Mouse (Mus musculus): ENCODE measurements around the gene Rmnd5b. TPM values are rescaled to one million over a fixed set of nuclear protein-coding genes. Genes with fewer than 3 reads are reported as not detected.
A peak's percentile ranks its signal among the peaks of the same experiment; 100 is the strongest.

The Rmnd5b gene
- polyA plus RNA-seq, 1 experiment from 2014 or later: 82.7 TPM

DNA sequence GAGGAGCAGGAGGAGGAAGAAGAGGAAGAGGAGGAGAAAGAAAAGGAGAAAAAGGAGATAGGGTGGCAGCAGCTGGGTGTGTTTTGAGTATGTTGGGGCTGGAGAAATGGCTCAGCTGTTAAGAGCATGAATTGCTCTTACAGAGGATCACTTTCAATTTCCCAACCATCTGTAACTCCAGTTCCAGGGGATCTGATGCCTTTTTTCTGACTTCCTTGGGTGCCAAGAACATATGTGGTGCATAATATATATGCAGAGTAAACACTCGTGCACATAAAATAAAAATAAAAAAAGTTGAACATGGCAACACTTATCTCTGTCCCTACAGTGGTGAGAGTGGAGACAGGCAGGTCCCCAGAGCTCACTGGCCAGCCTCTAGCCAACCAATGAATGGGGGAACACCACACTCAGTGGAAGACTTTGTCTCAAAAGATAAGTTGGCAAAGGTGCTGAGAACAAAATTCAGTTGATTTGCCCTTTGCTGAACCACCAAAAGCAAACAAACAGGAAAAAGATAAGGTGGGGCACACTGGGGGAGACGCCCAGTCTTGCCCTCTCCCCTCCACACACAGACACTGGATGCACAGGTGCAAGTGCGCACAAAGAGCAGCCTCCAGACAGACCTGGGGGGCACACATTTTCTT lies 26.3 kb downstream of the Rmnd5b start:
- Histone ChIP-seq H3K9me3 (replicated peaks; ENCODE audit: control insufficient read depth, low read length, poor library complexity, severe bottlenecking) (no peaks in the 10 kb centered on the region), H3K4me2 (ENCODE audit: low read length) (no peak overlapping the region), H3K36me3 (ENCODE audit: control insufficient read depth, insufficient read depth, low read length) (no peaks in the 10 kb centered on the region; the same call in 1 of the 2 replicates), H3K27ac (ENCODE audit: low read length) (no peak overlapping the region), H3K4me1 (ENCODE audit: control insufficient read depth, insufficient read depth, low read length) (peaks cover 16% of the 10 kb centered on the region), H3K9ac (ENCODE audit: low read depth, low read length) (no peak overlapping the region), H3K4me3 (ENCODE audit: low read depth, low read length) (no peak overlapping the region), H3K27me3 (ENCODE audit: control insufficient read depth, insufficient read depth, low read depth, low read length) (no peaks in the 10 kb centered on the region)
- ATAC-seq: no peak
- 86% methylated on average over 3 of the region's 3 CpGs for WGBS

DNA sequence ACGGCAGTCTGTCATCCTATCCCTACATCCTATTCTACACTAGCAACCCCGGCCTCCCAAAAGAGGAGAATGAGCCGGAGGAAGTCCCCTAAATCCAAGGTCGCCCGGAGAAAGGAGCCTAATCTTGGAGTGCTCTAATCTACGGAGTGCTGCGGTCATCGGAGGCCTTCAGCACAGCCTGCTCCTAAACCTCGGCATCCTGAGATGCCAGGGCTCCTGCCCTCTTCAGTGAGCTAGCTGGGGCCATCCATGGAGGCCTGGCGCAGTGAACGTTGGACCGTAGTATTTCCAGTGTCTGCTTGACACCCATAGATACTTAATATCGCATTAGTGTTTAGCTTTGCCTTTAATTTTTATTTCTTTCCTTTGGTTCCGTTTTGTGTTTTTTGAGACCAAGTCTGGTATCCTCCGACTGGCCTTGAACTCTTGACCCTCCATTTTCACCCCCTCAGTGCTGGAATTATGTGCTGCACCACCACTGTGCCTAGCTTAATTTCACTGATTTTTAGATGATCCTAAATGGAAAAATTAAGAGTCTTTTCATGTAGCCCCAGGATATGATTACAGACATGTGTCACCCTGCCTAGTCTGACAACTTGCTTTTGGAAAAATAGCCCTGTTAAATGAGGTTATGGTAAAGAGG lies 28.5 kb downstream of the Rmnd5b start:
- peak; percentile 71 for ATAC-seq
- Histone ChIP-seq H3K27me3 (ENCODE audit: control insufficient read depth, insufficient read depth, low read depth, low read length) (no peaks in the 10 kb centered on the region), H3K4me3 (ENCODE audit: low read depth, low read length) (peak overlapping the region; percentile 91), H3K4me1 (ENCODE audit: control insufficient read depth, insufficient read depth, low read length) (peaks cover 29% of the 10 kb centered on the region), H3K9ac (ENCODE audit: low read depth, low read length) (peak overlapping the region; percentile 99), H3K9me3 (replicated peaks; ENCODE audit: control insufficient read depth, low read length, poor library complexity, severe bottlenecking) (no peaks in the 10 kb centered on the region), H3K36me3 (ENCODE audit: control insufficient read depth, insufficient read depth, low read length) (peaks cover 16% of the 10 kb centered on the region), H3K4me2 (ENCODE audit: low read length) (peak overlapping the region; percentile 86), H3K27ac (ENCODE audit: low read length) (peak overlapping the region; percentile 96)
- 8% methylated on average over 15 of the region's 15 CpGs for WGBS

DNA sequence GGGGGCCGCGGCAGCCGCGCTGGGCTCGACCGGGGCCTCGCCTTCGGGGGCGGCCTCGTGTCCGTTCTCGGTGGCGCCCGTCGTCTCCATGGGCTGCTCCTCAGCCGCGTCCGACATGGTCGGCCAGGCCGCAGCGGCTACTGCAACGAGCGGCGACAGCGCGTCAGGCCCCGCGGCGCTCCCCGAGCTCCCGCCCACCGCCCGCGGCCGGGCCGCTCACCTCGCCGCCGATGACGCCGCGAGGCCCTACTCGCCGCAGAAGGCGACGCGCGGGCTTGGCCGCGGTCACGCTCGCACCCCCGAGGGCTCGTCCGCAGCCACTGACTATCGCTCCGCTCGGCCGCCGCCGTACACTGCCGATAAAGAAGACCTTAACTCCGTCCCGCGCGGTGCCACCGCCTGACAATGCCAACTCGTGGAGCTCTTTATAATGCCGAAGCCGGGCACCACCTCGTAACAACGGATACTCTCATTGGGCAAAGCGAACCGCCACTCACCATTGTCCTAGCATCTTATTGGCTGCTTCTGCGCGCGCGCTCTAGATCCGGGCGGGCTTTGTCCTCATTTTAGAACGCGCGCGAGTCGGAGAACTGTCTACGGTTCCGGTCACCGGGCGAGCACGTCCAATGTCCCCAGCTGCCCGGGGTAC lies 29.1 kb downstream of the Rmnd5b start, which contains the start of gene Hnrnpab:
Gene Hnrnpab (minus strand): TSS at position 401 of the 649 bp plus-strand sequence.
- ATAC-seq: peak; percentile 97
- WGBS: under 1% methylated on average over 83 of the region's 91 CpGs
- H3K4me3 ChIP-seq (ENCODE audit: low read depth, low read length): peak within 1 kb of the TSS; percentile 91
- no peaks in the 10 kb centered on the region for H3K27me3 ChIP-seq (ENCODE audit: control insufficient read depth, insufficient read depth, low read depth, low read length)
- no peaks in the 10 kb centered on the region for H3K9me3 ChIP-seq (replicated peaks; ENCODE audit: control insufficient read depth, low read length, poor library complexity, severe bottlenecking)
- peak within 1 kb of the TSS; percentile 86 for H3K4me2 ChIP-seq (ENCODE audit: low read length)
- peak within 1 kb of the TSS; percentile 99 for H3K9ac ChIP-seq (ENCODE audit: low read depth, low read length)
- H3K4me1 ChIP-seq (ENCODE audit: control insufficient read depth, insufficient read depth, low read length): peaks cover 29% of the 10 kb centered on the region
- H3K27ac ChIP-seq (ENCODE audit: low read length): peak within 1 kb of the TSS; percentile 96
- H3K36me3 ChIP-seq (ENCODE audit: control insufficient read depth, insufficient read depth, low read length): peaks cover 22% of the 10 kb centered on the region

DNA sequence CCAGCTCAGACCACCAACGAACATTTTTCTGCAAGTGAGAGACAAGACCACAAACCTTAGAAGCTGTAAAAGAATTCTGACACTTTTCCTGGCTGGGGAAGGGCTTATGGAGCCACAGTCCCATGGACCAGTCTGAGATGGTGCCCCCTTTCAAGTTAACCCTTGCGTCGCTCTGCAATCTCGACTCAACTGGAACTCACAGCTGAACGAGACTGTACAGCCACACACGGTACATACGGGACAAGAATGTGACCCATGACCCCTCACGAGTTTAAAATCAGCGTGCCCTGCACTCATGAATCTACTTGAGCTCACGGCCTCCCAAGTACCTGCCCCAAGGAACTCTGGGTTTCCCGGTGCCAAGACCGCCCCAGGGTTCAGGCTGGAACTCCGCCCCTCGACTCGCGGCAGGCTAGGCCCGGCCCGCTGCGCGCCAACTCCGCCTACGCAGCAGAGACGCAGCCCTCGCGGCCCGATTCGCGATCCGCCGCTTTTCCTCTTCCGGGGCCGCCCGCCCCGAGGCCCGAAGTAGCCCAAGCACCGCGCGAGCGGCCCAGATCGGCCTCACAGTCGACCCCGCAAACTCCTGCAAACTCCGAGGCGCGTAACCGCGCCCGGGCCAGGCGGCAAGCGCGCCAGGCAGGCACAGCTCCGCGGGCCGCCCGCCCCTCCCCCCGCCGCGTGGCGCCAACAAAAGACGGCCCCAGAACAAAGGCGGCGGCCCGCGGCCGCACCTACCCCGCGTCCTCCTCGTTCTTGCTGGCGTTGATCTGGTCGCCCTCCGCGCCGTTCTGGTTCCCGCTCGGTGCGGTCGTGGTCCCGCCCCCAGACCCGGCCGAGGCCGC lies 29.9 kb downstream of the Rmnd5b start:
- Histone ChIP-seq H3K4me3 (ENCODE audit: low read depth, low read length) (peak overlapping the region; percentile 91), H3K27me3 (ENCODE audit: control insufficient read depth, insufficient read depth, low read depth, low read length) (no peaks in the 10 kb centered on the region), H3K27ac (ENCODE audit: low read length) (peak overlapping the region; percentile 96), H3K36me3 (ENCODE audit: control insufficient read depth, insufficient read depth, low read length) (peaks cover 29% of the 10 kb centered on the region), H3K4me1 (ENCODE audit: control insufficient read depth, insufficient read depth, low read length) (peaks cover 29% of the 10 kb centered on the region), H3K4me2 (ENCODE audit: low read length) (peak overlapping the region; percentile 71), H3K9ac (ENCODE audit: low read depth, low read length) (peak overlapping the region; percentile 99), H3K9me3 (replicated peaks; ENCODE audit: control insufficient read depth, low read length, poor library complexity, severe bottlenecking) (no peaks in the 10 kb centered on the region)
- ATAC-seq: peak; percentile 54
- whole genome bisulfite sequencing: under 1% methylated on average over 71 of the region's 81 CpGs

DNA sequence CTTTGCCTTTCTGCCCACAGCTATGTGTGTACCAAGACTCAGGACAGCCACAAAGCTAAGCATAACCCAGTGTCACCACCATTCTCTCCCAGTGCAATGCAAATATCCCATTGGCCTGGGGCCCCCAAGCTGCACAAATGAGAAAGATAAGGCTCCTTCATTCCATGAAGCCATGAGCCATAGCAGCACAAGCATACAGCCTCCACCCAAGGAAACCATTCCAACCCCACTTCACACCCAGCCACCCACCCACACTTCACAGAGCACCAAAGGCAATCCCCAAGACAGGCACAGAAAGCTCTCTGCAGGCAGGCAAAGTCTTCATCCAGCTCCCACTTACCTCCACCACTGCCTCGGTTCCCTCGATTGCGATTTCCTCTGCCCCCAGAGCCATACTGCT lies 33.4 kb downstream of the Rmnd5b start:
- 88% methylated on average over 3 of the region's 3 CpGs for WGBS
- Histone ChIP-seq H3K27ac (ENCODE audit: low read length) (no peak overlapping the region), H3K9me3 (replicated peaks; ENCODE audit: control insufficient read depth, low read length, poor library complexity, severe bottlenecking) (no peaks in the 10 kb centered on the region), H3K9ac (ENCODE audit: low read depth, low read length) (no peak overlapping the region), H3K27me3 (ENCODE audit: control insufficient read depth, insufficient read depth, low read depth, low read length) (no peaks in the 10 kb centered on the region), H3K36me3 (ENCODE audit: control insufficient read depth, insufficient read depth, low read length) (peaks cover 55% of the 10 kb centered on the region), H3K4me1 (ENCODE audit: control insufficient read depth, insufficient read depth, low read length) (peaks cover 28% of the 10 kb centered on the region), H3K4me3 (ENCODE audit: low read depth, low read length) (no peak overlapping the region), H3K4me2 (ENCODE audit: low read length) (no peak overlapping the region)
- ATAC-seq: no peak

DNA sequence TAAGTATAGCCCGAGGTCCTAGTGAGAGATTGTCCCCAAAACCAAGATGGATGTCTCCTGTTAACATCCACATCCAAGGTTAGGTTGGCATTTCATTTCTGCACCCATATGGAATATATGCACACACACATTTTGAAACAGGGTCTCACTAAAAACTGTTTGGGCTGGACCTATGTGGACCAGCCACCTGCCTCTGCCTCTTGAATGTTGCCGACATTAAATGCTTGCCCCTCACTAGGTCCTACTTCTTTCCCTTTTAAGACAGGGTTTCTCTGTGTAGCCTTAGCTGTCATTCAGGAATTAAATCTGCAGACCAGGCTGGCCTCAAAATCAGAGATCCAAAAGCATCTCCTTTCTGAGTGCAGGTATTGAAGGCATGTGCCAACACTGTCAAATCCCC lies 38.1 kb downstream of the Rmnd5b start:
- Histone ChIP-seq H3K36me3 (ENCODE audit: control insufficient read depth, insufficient read depth, low read length) (peaks cover 60% of the 10 kb centered on the region), H3K27me3 (ENCODE audit: control insufficient read depth, insufficient read depth, low read depth, low read length) (no peaks in the 10 kb centered on the region), H3K4me2 (ENCODE audit: low read length) (no peak overlapping the region), H3K9ac (ENCODE audit: low read depth, low read length) (no peak overlapping the region), H3K9me3 (replicated peaks; ENCODE audit: control insufficient read depth, low read length, poor library complexity, severe bottlenecking) (no peaks in the 10 kb centered on the region), H3K4me1 (ENCODE audit: control insufficient read depth, insufficient read depth, low read length) (peaks cover 2% of the 10 kb centered on the region), H3K27ac (ENCODE audit: low read length) (no peak overlapping the region), H3K4me3 (ENCODE audit: low read depth, low read length) (no peak overlapping the region)
- WGBS: 82% methylated on average over 2 of the region's 2 CpGs
- no peak for ATAC-seq

DNA sequence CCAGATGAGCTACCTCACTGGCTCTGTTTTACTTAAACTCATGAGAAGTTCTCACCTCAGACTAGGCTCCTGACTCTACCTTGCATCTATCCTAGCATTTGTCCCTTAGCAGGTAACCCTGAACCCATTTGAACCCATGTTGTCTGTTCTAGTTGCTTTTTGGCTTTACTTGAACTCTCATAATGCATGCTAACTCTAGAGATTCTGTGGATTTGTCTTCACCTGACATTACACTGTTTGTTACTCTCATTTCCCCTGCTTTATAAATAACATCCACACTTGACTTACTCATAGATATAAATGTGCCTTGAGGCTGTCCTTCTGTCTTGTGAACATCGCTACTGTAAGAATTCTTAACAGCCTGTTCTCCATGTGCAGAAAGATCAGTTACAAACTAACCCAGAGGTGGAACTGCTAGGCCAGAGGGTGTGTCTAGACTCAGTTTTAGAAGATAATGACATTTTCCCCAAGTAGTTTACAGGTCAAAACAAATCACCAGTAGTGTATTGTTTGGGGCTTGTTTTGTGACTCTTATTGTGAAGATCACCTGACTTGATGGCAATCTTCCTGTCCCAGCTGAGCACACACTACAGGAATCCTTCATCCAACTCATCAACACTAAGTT lies 40.1 kb downstream of the Rmnd5b start:
- Histone ChIP-seq H3K9me3 (replicated peaks; ENCODE audit: control insufficient read depth, low read length, poor library complexity, severe bottlenecking) (no peaks in the 10 kb centered on the region), H3K9ac (ENCODE audit: low read depth, low read length) (no peak overlapping the region), H3K4me3 (ENCODE audit: low read depth, low read length) (no peak overlapping the region), H3K4me1 (ENCODE audit: control insufficient read depth, insufficient read depth, low read length) (peaks cover 2% of the 10 kb centered on the region; the same call in 1 of the 2 replicates), H3K27me3 (ENCODE audit: control insufficient read depth, insufficient read depth, low read depth, low read length) (no peaks in the 10 kb centered on the region), H3K27ac (ENCODE audit: low read length) (no peak overlapping the region; the same call in 1 of the 2 replicates), H3K36me3 (ENCODE audit: control insufficient read depth, insufficient read depth, low read length) (peaks cover 47% of the 10 kb centered on the region), H3K4me2 (ENCODE audit: low read length) (no peak overlapping the region)
- WGBS: 91% methylated on average over 1 of the region's 1 CpGs
- ATAC-seq: no peak

DNA sequence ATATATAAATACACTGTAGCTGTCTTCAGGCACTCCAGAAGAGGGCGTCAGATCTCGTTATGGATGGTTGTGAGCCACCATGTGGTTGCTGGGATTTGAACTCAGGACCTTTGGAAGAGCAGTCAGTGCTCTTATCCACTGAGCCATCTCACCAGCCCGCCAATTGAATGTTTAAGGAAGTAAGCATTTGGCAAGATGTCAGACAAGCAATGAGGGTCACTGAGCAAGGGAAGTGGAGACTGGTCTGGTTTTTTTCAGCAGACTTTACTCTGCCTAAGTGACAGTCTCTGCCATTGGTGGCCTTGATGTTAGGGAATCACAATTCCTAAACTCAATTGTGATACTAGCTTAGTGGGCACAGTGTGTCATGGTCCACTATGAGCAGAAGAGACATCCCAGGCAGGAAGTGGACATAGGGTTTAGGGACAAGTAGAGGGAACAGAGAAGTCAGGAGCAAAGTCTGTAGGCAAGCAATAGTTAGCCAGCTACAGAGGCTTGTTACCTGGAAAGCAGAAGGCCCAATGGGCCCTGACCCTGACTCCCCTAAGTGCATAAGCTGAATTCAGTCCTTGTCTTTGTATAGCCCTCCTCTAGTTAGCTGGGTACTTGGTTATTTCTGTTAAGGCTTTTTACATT lies 40.9 kb downstream of the Rmnd5b start:
- Histone ChIP-seq H3K36me3 (ENCODE audit: control insufficient read depth, insufficient read depth, low read length) (peaks cover 47% of the 10 kb centered on the region), H3K9ac (ENCODE audit: low read depth, low read length) (no peak overlapping the region), H3K27ac (ENCODE audit: low read length) (no peak overlapping the region), H3K4me1 (ENCODE audit: control insufficient read depth, insufficient read depth, low read length) (peaks cover 2% of the 10 kb centered on the region; the same call in 1 of the 2 replicates), H3K4me2 (ENCODE audit: low read length) (no peak overlapping the region), H3K4me3 (ENCODE audit: low read depth, low read length) (no peak overlapping the region), H3K9me3 (replicated peaks; ENCODE audit: control insufficient read depth, low read length, poor library complexity, severe bottlenecking) (no peaks in the 10 kb centered on the region), H3K27me3 (ENCODE audit: control insufficient read depth, insufficient read depth, low read depth, low read length) (no peaks in the 10 kb centered on the region)
- WGBS: 72% methylated on average over 3 of the region's 3 CpGs
- ATAC-seq: no peak

Measured in midbrain, embryonic 16.5 days (tissue).